Mouse (Mus musculus): ENCODE results near the gene Bptf. TPM values are rescaled to one million over a fixed set of nuclear protein-coding genes. Genes with fewer than 3 reads are reported as not detected.
"Not testable (repeated sequence)": the region's sequence is repeated elsewhere in the genome, so short reads cannot be mapped to it uniquely, and the experiment has no call there.

The Bptf gene
- polyA plus RNA-seq, 1 experiment from 2014 or later, result 44.8 TPM

GRCm38 (mm10) chr11:107092637-107093036 is 39.3 kb downstream of the Bptf start:
- H3K4me3 ChIP-seq (ENCODE audit: low read depth, low read length), result no peak overlapping the region
- WGBS, result 92% methylated on average over 7 of the region's 7 CpGs
- H3K27me3 ChIP-seq (ENCODE audit: control insufficient read depth, insufficient read depth, low read length), result no peaks in the 10 kb centered on the region
- no peak for ATAC-seq (ENCODE audit: low read depth)
- H3K9me3 ChIP-seq (ENCODE audit: control insufficient read depth, low read length), result no peaks in the 10 kb centered on the region
- no peak overlapping the region for H3K27ac ChIP-seq (ENCODE audit: low read depth, low read length)
- H3K9ac ChIP-seq (replicated peaks; ENCODE audit: low read depth, low read length), result no peak overlapping the region
- no peak overlapping the region for H3K4me2 ChIP-seq (ENCODE audit: low read depth, low read length)
- no peaks in the 10 kb centered on the region for H3K4me1 ChIP-seq (ENCODE audit: control insufficient read depth, insufficient read depth, low read length)
- H3K36me3 ChIP-seq (ENCODE audit: control insufficient read depth, insufficient read depth, low read length), result peaks cover 7% of the 10 kb centered on the region

GRCm38 (mm10) chr11:107085866-107086265 is 46.1 kb downstream of the Bptf start:
- Histone ChIP-seq H3K36me3 (ENCODE audit: control insufficient read depth, insufficient read depth, low read length) (peaks cover 14% of the 10 kb centered on the region), H3K4me3 (ENCODE audit: low read depth, low read length) (no peak overlapping the region), H3K27ac (ENCODE audit: low read depth, low read length) (no peak overlapping the region), H3K9me3 (ENCODE audit: control insufficient read depth, low read length) (no peaks in the 10 kb centered on the region), H3K27me3 (ENCODE audit: control insufficient read depth, insufficient read depth, low read length) (no peaks in the 10 kb centered on the region), H3K4me1 (ENCODE audit: control insufficient read depth, insufficient read depth, low read length) (no peaks in the 10 kb centered on the region), H3K4me2 (ENCODE audit: low read depth, low read length) (no peak overlapping the region), H3K9ac (replicated peaks; ENCODE audit: low read depth, low read length) (no peak overlapping the region)
- 92% methylated on average over 5 of the region's 5 CpGs for WGBS
- no peak for ATAC-seq (ENCODE audit: low read depth)

GRCm38 (mm10) chr11:107083480-107083879 is 48.4 kb downstream of the Bptf start:
- no peak overlapping the region for H3K27ac ChIP-seq (ENCODE audit: low read depth, low read length)
- H3K4me1 ChIP-seq (ENCODE audit: control insufficient read depth, insufficient read depth, low read length), result no peaks in the 10 kb centered on the region
- H3K9me3 ChIP-seq (ENCODE audit: control insufficient read depth, low read length), result no peaks in the 10 kb centered on the region
- H3K4me2 ChIP-seq (ENCODE audit: low read depth, low read length), result no peak overlapping the region
- no peak for ATAC-seq (ENCODE audit: low read depth)
- 88% methylated on average over 5 of the region's 5 CpGs for WGBS
- no peaks in the 10 kb centered on the region for H3K27me3 ChIP-seq (ENCODE audit: control insufficient read depth, insufficient read depth, low read length)
- no peak overlapping the region for H3K9ac ChIP-seq (replicated peaks; ENCODE audit: low read depth, low read length)
- no peak overlapping the region for H3K4me3 ChIP-seq (ENCODE audit: low read depth, low read length)
- peaks cover 28% of the 10 kb centered on the region for H3K36me3 ChIP-seq (ENCODE audit: control insufficient read depth, insufficient read depth, low read length)

- 90% methylated on average over 11 of the region's 11 CpGs for WGBS
- no peak overlapping the region for H3K4me2 ChIP-seq (ENCODE audit: low read depth, low read length)
- H3K36me3 ChIP-seq (ENCODE audit: control insufficient read depth, insufficient read depth, low read length), result peaks cover 60% of the 10 kb centered on the region
- no peaks in the 10 kb centered on the region for H3K4me1 ChIP-seq (ENCODE audit: control insufficient read depth, insufficient read depth, low read length)
- no peak overlapping the region for H3K27ac ChIP-seq (ENCODE audit: low read depth, low read length)
- no peak for ATAC-seq (ENCODE audit: low read depth)
- no peak overlapping the region for H3K9ac ChIP-seq (replicated peaks; ENCODE audit: low read depth, low read length)
- no peak overlapping the region for H3K4me3 ChIP-seq (ENCODE audit: low read depth, low read length)
- H3K27me3 ChIP-seq (ENCODE audit: control insufficient read depth, insufficient read depth, low read length), result no peaks in the 10 kb centered on the region
- H3K9me3 ChIP-seq (ENCODE audit: control insufficient read depth, low read length), result no peaks in the 10 kb centered on the region
Observed at GRCm38 (mm10) chr11:107065216-107065785, 66.6 kb downstream of the Bptf start.

GRCm38 (mm10) chr11:107064590-107064989 is 67.3 kb downstream of the Bptf start:
- no peaks in the 10 kb centered on the region for H3K9me3 ChIP-seq (ENCODE audit: control insufficient read depth, low read length)
- H3K4me2 ChIP-seq (ENCODE audit: low read depth, low read length), result no peak overlapping the region
- H3K4me1 ChIP-seq (ENCODE audit: control insufficient read depth, insufficient read depth, low read length), result no peaks in the 10 kb centered on the region
- no peaks in the 10 kb centered on the region for H3K27me3 ChIP-seq (ENCODE audit: control insufficient read depth, insufficient read depth, low read length)
- no peak overlapping the region for H3K27ac ChIP-seq (ENCODE audit: low read depth, low read length)
- ATAC-seq (ENCODE audit: low read depth), result no peak
- no peak overlapping the region for H3K4me3 ChIP-seq (ENCODE audit: low read depth, low read length)
- 97% methylated on average over 1 of the region's 1 CpGs for WGBS
- peaks cover 65% of the 10 kb centered on the region for H3K36me3 ChIP-seq (ENCODE audit: control insufficient read depth, insufficient read depth, low read length)
- no peak overlapping the region for H3K9ac ChIP-seq (replicated peaks; ENCODE audit: low read depth, low read length)

GRCm38 (mm10) chr11:107063067-107063466 is 68.9 kb downstream of the Bptf start:
- Histone ChIP-seq H3K27me3 (ENCODE audit: control insufficient read depth, insufficient read depth, low read length) (no peaks in the 10 kb centered on the region), H3K9me3 (ENCODE audit: control insufficient read depth, low read length) (no peaks in the 10 kb centered on the region), H3K27ac (ENCODE audit: low read depth, low read length) (no peak overlapping the region), H3K4me1 (ENCODE audit: control insufficient read depth, insufficient read depth, low read length) (no peaks in the 10 kb centered on the region), H3K4me2 (ENCODE audit: low read depth, low read length) (no peak overlapping the region), H3K36me3 (ENCODE audit: control insufficient read depth, insufficient read depth, low read length) (peaks cover 70% of the 10 kb centered on the region), H3K9ac (replicated peaks; ENCODE audit: low read depth, low read length) (no peak overlapping the region), H3K4me3 (ENCODE audit: low read depth, low read length) (no peak overlapping the region)
- no peak for ATAC-seq (ENCODE audit: low read depth)
- 90% methylated on average over 3 of the region's 3 CpGs for WGBS

GRCm38 (mm10) chr11:107060941-107061340 is 71.0 kb downstream of the Bptf start:
- Histone ChIP-seq H3K27me3 (ENCODE audit: control insufficient read depth, insufficient read depth, low read length) (no peaks in the 10 kb centered on the region), H3K4me3 (ENCODE audit: low read depth, low read length) (no peak overlapping the region), H3K36me3 (ENCODE audit: control insufficient read depth, insufficient read depth, low read length) (peaks cover 69% of the 10 kb centered on the region), H3K27ac (ENCODE audit: low read depth, low read length) (no peak overlapping the region), H3K9me3 (ENCODE audit: control insufficient read depth, low read length) (no peaks in the 10 kb centered on the region), H3K4me2 (ENCODE audit: low read depth, low read length) (no peak overlapping the region), H3K9ac (replicated peaks; ENCODE audit: low read depth, low read length) (no peak overlapping the region), H3K4me1 (ENCODE audit: control insufficient read depth, insufficient read depth, low read length) (no peaks in the 10 kb centered on the region)
- no peak for ATAC-seq (ENCODE audit: low read depth)
- WGBS, result 95% methylated on average over 1 of the region's 1 CpGs

DNA sequence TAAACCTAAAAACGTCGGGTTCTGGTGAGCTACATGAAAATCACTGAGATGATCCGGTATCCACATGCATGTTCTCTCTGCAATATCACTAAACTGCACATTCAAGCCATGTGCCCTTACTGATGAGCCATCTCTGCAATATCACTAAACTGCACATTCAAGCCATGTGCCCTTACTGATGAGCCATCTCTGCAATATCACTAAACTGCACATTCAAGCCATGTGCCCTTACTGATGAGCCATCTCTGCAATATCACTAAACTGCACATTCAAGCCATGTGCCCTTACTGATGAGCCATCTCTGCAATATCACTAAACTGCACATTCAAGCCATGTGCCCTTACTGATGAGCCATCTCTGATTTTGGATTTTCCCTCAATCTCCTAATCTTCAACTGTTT is 72.3 kb downstream of the Bptf start:
- H3K9ac ChIP-seq (replicated peaks; ENCODE audit: low read depth, low read length); H3K27ac ChIP-seq (ENCODE audit: low read depth, low read length); ATAC-seq (ENCODE audit: low read depth); H3K9me3 ChIP-seq (ENCODE audit: control insufficient read depth, low read length); H3K4me3 ChIP-seq (ENCODE audit: low read depth, low read length); H3K4me2 ChIP-seq (ENCODE audit: low read depth, low read length); H3K4me1 ChIP-seq (ENCODE audit: control insufficient read depth, insufficient read depth, low read length); H3K27me3 ChIP-seq (ENCODE audit: control insufficient read depth, insufficient read depth, low read length): not testable (repeated sequence)
- peaks cover 72% of the 10 kb centered on the region for H3K36me3 ChIP-seq (ENCODE audit: control insufficient read depth, insufficient read depth, low read length)
- 97% methylated on average over 3 of the region's 3 CpGs for WGBS

- ATAC-seq (ENCODE audit: low read depth), result no peak
- Histone ChIP-seq H3K9me3 (ENCODE audit: control insufficient read depth, low read length) (no peaks in the 10 kb centered on the region), H3K9ac (replicated peaks; ENCODE audit: low read depth, low read length) (no peak overlapping the region), H3K4me1 (ENCODE audit: control insufficient read depth, insufficient read depth, low read length) (no peaks in the 10 kb centered on the region), H3K4me3 (ENCODE audit: low read depth, low read length) (no peak overlapping the region), H3K4me2 (ENCODE audit: low read depth, low read length) (no peak overlapping the region), H3K27ac (ENCODE audit: low read depth, low read length) (no peak overlapping the region), H3K27me3 (ENCODE audit: control insufficient read depth, insufficient read depth, low read length) (no peaks in the 10 kb centered on the region), H3K36me3 (ENCODE audit: control insufficient read depth, insufficient read depth, low read length) (peaks cover 88% of the 10 kb centered on the region)
- 97% methylated on average over 6 of the region's 6 CpGs for WGBS
Observed at GRCm38 (mm10) chr11:107057391-107057790, 74.5 kb downstream of the Bptf start.

Measured in neural tube, embryonic 14.5 days (tissue).